Mouse (Mus musculus): ENCODE results near the gene Cadps2.

Gene Cadps2

GRCm38 (mm10) chr6:23762204-23762603 lies 77.0 kb downstream of the Cadps2 start:
- DNase-seq (ENCODE audit: low spot score): no peak

- DNase-seq (ENCODE audit: low spot score): no peak
Measured at GRCm38 (mm10) chr6:23758249-23758648, 81.0 kb downstream of the Cadps2 start.

- no peak for DNase-seq (ENCODE audit: low spot score)
Measured at GRCm38 (mm10) chr6:23748823-23749222, 90.4 kb downstream of the Cadps2 start.

- DNase-seq (ENCODE audit: low spot score): no peak
Measured at GRCm38 (mm10) chr6:23740010-23740409, 99.2 kb downstream of the Cadps2 start.

- DNase-seq (ENCODE audit: low spot score): no peak
Measured at GRCm38 (mm10) chr6:23732750-23733149, 106.5 kb downstream of the Cadps2 start.

- DNase-seq (ENCODE audit: low spot score): no peak
Measured at GRCm38 (mm10) chr6:23728620-23729019, 110.6 kb downstream of the Cadps2 start.

- no peak for DNase-seq (ENCODE audit: low spot score)
Measured at GRCm38 (mm10) chr6:23723697-23724096, 115.5 kb downstream of the Cadps2 start.

GRCm38 (mm10) chr6:23720401-23720800 lies 118.8 kb downstream of the Cadps2 start:
- no peak for DNase-seq (ENCODE audit: low spot score)

GRCm38 (mm10) chr6:23707506-23707905 lies 131.7 kb downstream of the Cadps2 start:
- no peak for DNase-seq (ENCODE audit: low spot score)

GRCm38 (mm10) chr6:23700879-23701278 lies 138.3 kb downstream of the Cadps2 start:
- DNase-seq (ENCODE audit: low spot score): no peak

- DNase-seq (ENCODE audit: low spot score): no peak
Measured at GRCm38 (mm10) chr6:23678172-23678571, 161.0 kb downstream of the Cadps2 start.

GRCm38 (mm10) chr6:23655036-23655435 lies 184.2 kb downstream of the Cadps2 start, which contains the start of gene Rnf148:
Rnf148 (minus strand) TSS chr6:23655136.
- no peak for DNase-seq (ENCODE audit: low spot score)

GRCm38 (mm10) chr6:23650205-23650604 lies 189.0 kb downstream of the Cadps2 start, which contains the start of gene Rnf133:
Rnf133 (minus strand) TSS chr6:23650305.
- DNase-seq (ENCODE audit: low spot score): no peak

- DNase-seq (ENCODE audit: low spot score): no peak
Measured at GRCm38 (mm10) chr6:23648732-23649131, 190.5 kb downstream of the Cadps2 start.

GRCm38 (mm10) chr6:23647627-23648247 lies 191.5 kb downstream of the Cadps2 start:
- no peak for DNase-seq (ENCODE audit: low spot score)

GRCm38 (mm10) chr6:23637081-23637480 lies 202.1 kb downstream of the Cadps2 start:
- DNase-seq (ENCODE audit: low spot score): no peak

GRCm38 (mm10) chr6:23635208-23635607 lies 204.0 kb downstream of the Cadps2 start:
- DNase-seq (ENCODE audit: low spot score): no peak

GRCm38 (mm10) chr6:23634016-23634415 lies 205.2 kb downstream of the Cadps2 start:
- DNase-seq (ENCODE audit: low spot score): no peak

GRCm38 (mm10) chr6:23630465-23630864 lies 208.8 kb downstream of the Cadps2 start:
- no peak for DNase-seq (ENCODE audit: low spot score)

GRCm38 (mm10) chr6:23575102-23575501 lies 264.1 kb downstream of the Cadps2 start:
- no peak for DNase-seq (ENCODE audit: low spot score)

GRCm38 (mm10) chr6:23573750-23574149 lies 265.5 kb downstream of the Cadps2 start:
- DNase-seq (ENCODE audit: low spot score): no peak

GRCm38 (mm10) chr6:23572401-23572800 lies 266.8 kb downstream of the Cadps2 start:
- DNase-seq (ENCODE audit: low spot score): no peak

- DNase-seq (ENCODE audit: low spot score): no peak
Measured at GRCm38 (mm10) chr6:23569686-23570085, 269.5 kb downstream of the Cadps2 start.

GRCm38 (mm10) chr6:23568688-23569087 lies 270.5 kb downstream of the Cadps2 start:
- DNase-seq (ENCODE audit: low spot score): no peak

Data from spleen, adult 12 weeks (tissue).